Mouse (Mus musculus) neural tube, embryonic 11.5 days (tissue): ENCODE data around the gene Ubxn6. TPM values are rescaled to one million over a fixed set of nuclear protein-coding genes. Genes with fewer than 3 reads are reported as not detected.
"Not testable (repeated sequence)": the region's sequence is repeated elsewhere in the genome, so short reads cannot be mapped to it uniquely, and the experiment has no call there.

Experiments used
- ATAC-seq: fragments of 200-750 bp; cut with Nextera tagmentation; 2 replicates; pipeline ENCODE4 v1.8.0; 2017; ENCODE audit warnings: moderate number of reproducible peaks, mild to moderate bottlenecking, moderate TSS enrichment, moderate library complexity; ENCODE audit not compliant: insufficient read depth, low FRiP score, low TSS enrichment
- DNase-seq: peaks from one replicate; pipeline ENCODE4 v3.0.0-alpha.2; 2015; ENCODE audit warnings: low spot score
- H3K27ac ChIP-seq: fragments of 300-500 bp; sonication (generic); 2 replicates; pipeline ENCODE4 v1.5.1; 2014; ENCODE audit warnings: low read depth, mild to moderate bottlenecking, low read length
- H3K27me3 ChIP-seq: fragments of 300-500 bp; sonication (generic); 2 replicates; pipeline ENCODE4 v1.6.1; 2014; ENCODE audit warnings: mild to moderate bottlenecking, low read length, mixed read lengths; ENCODE audit not compliant: control insufficient read depth, insufficient read depth
- H3K36me3 ChIP-seq: fragments of 300-500 bp; sonication (generic); 2 replicates; pipeline ENCODE4 v1.6.1; 2014; ENCODE audit warnings: mild to moderate bottlenecking, low read length, moderate library complexity, mixed read lengths; ENCODE audit not compliant: control insufficient read depth, insufficient read depth
- H3K4me1 ChIP-seq: fragments of 300-500 bp; sonication (generic); 2 replicates; pipeline ENCODE4 v1.6.1; 2014; ENCODE audit warnings: low read length, mixed read lengths; ENCODE audit not compliant: control insufficient read depth, insufficient read depth
- H3K4me2 ChIP-seq: fragments of 300-500 bp; sonication (generic); 2 replicates; pipeline ENCODE4 v1.6.1; 2014; ENCODE audit warnings: low read depth, mild to moderate bottlenecking, moderate library complexity
- H3K4me3 ChIP-seq: fragments of 300-500 bp; sonication (generic); 2 replicates; pipeline ENCODE4 v1.5.1; 2014; ENCODE audit warnings: low read depth, low read length
- H3K9ac ChIP-seq: fragments of 300-500 bp; sonication (generic); 2 replicates; pipeline ENCODE4 v1.6.1; 2014; ENCODE audit warnings: mild to moderate bottlenecking, low read length
- H3K9me3 ChIP-seq: fragments of 300-500 bp; sonication (generic); 2 replicates; pipeline ENCODE4 v1.6.1; 2016; ENCODE audit warnings: low read length; ENCODE audit not compliant: control insufficient read depth
- WGBS: fragments of 180-500 bp; shearing (Covaris S2); extraction: QIAGEN DNeasy Blood & Tissue Kit; methylation state at CpG from one replicate; pipeline ENCODE4 v1.1.7; 2014; 5-methylcytosine and 5-hydroxymethylcytosine counted together
- polyA plus RNA-seq: library from polyadenylated mRNA; unstranded; fragments of >200 nt; fragmentation: Nextera tagmentation; extraction: Ambion mirVana; gene quantifications from 2 replicates; pipeline ENCODE4 v1.2.1, GENCODE M21; 2014

Gene Ubxn6
- polyA plus RNA-seq, 1 experiment from 2014 or later = 45.6 TPM

DNA sequence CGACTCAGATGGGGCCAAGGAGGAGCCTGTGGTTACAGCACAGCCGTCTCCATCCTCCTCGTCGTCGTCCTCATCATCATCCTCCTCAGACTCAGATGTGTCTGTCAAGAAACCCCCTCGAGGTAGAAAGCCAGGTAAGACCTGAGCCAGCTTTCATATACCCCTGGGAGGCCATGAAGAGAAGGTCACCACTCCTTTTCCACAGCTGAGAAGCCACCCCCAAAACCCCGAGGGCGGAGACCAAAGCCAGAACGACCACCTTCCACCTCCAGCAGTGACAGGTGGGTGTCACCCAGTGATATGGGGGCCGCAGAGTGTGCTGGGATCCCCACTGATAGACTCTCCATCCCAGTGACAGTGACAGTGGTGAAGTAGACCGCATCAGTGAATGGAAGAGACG lies 22.1 kb upstream of the Ubxn6 start:
- Histone ChIP-seq H3K9ac (no peak overlapping the region), H3K9me3 (no peaks in the 10 kb centered on the region), H3K4me3 (no peak overlapping the region), H3K27ac (no peak overlapping the region), H3K4me2 (no peak overlapping the region), H3K36me3 (peaks cover 40% of the 10 kb centered on the region), H3K4me1 (no peaks in the 10 kb centered on the region), H3K27me3 (no peaks in the 10 kb centered on the region)
- 89% methylated on average over 12 of the region's 12 CpGs for WGBS
- DNase-seq (no peak), ATAC-seq (no peak)

DNA sequence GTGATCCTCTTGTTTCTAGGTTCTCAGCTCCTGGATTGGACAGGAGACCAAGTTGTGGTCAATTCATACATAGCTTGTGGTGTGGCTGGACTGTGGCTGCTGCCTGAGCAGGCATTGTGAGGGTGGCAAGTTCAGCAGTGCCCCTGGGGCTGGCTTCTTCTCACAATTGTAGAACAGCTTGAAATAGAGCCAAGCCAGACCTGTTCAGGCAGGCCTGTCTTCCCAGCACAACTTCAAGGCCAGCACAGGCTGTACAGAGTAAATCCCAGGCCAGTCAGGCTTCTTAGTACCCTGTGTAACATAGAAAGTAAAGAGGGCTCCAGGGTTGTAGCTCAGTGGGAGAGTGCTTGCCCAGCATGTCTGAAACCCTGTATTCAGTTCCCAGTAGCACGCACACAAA lies 18.0 kb upstream of the Ubxn6 start:
- no peak overlapping the region for H3K27ac ChIP-seq
- ATAC-seq (no peak), DNase-seq (no peak)
- no peaks in the 10 kb centered on the region for H3K27me3 ChIP-seq
- no peak overlapping the region for H3K9ac ChIP-seq
- H3K9me3 ChIP-seq = no peaks in the 10 kb centered on the region
- no peak overlapping the region for H3K4me3 ChIP-seq
- no peak overlapping the region for H3K4me2 ChIP-seq
- 96% methylated on average over 1 of the region's 1 CpGs for WGBS
- H3K36me3 ChIP-seq = peaks cover 22% of the 10 kb centered on the region
- no peaks in the 10 kb centered on the region for H3K4me1 ChIP-seq

DNA sequence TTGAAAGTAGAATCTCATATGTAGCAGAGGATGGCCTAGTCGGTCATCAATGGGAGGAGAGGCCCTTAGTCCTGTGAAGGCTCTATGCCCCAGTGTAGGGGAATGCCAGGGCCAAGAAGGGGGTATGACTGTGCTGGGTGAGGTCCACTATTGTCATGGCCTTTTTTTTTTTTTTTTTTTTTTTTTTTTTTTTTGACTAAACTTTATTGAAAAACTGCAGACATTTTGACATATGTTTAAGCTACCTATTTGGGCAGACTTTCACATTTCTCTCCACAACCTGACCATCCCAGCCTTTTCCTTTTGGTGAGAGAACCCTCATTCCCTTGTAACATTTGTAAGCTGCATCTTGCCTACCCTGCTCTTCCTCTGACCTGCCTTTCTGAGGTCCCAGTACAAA lies 17.5 kb upstream of the Ubxn6 start:
- no peak overlapping the region for H3K27ac ChIP-seq
- no peaks in the 10 kb centered on the region for H3K4me1 ChIP-seq
- ATAC-seq = no peak
- no peaks in the 10 kb centered on the region for H3K9me3 ChIP-seq
- WGBS = 100% methylated on average over 1 of the region's 1 CpGs
- DNase-seq = no peak
- H3K27me3 ChIP-seq = no peaks in the 10 kb centered on the region
- H3K4me3 ChIP-seq = no peak overlapping the region
- no peak overlapping the region for H3K4me2 ChIP-seq
- H3K36me3 ChIP-seq = peaks cover 19% of the 10 kb centered on the region
- no peak overlapping the region for H3K9ac ChIP-seq

DNA sequence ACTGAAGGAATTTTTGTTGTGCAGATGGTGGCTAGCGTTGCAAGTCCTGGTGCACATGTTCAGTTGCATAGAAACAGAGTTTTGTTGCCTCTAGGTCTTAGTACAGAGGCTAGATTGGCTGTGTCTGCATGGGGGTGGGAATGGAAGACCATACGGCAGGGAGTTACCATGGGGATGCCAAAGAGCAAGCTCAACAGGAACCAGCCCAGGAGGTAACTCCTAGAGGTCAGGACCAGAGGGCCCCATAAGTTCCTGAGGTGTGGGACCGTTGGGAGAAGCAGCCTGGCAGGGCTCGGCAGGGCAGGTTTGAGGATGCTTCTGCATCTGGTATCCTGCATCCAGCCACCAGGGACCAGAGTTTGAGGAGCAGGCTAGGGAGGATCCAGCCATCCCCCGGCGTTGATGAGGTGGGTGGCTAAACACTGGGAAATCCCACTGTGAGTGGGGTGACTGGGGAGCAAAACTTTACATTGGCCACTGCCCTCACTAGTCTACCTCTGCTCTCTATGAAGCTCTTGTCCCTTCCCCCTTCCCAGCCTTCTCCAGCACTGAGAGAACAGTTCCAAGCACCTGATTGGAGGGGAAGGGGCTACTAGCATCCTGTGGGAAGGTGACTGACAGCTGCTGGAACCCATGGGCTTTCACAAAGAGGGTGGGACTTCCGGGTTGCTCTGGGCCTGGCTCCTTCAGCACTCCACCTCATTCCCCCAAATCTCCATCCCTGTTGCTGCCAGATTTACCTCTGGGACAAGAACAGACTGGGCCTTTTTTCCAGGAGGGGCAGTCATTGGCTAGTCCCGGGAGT lies 6.2 kb upstream of the Ubxn6 start:
- no peak overlapping the region for H3K27ac ChIP-seq
- peak; percentile 75 for DNase-seq
- peak; percentile 37 for ATAC-seq
- peak overlapping the region; percentile 77 for H3K9ac ChIP-seq
- peaks cover 11% of the 10 kb centered on the region for H3K4me1 ChIP-seq
- WGBS = 9% methylated on average over 8 of the region's 8 CpGs
- H3K27me3 ChIP-seq = no peaks in the 10 kb centered on the region
- H3K4me3 ChIP-seq = peak overlapping the region; percentile 94
- peak overlapping the region; percentile 99 for H3K4me2 ChIP-seq
- H3K36me3 ChIP-seq = 0 out of 2 replicates have a peak, but pooled peaks cover 2% of the 10 kb centered on the region
- no peaks in the 10 kb centered on the region for H3K9me3 ChIP-seq

DNA sequence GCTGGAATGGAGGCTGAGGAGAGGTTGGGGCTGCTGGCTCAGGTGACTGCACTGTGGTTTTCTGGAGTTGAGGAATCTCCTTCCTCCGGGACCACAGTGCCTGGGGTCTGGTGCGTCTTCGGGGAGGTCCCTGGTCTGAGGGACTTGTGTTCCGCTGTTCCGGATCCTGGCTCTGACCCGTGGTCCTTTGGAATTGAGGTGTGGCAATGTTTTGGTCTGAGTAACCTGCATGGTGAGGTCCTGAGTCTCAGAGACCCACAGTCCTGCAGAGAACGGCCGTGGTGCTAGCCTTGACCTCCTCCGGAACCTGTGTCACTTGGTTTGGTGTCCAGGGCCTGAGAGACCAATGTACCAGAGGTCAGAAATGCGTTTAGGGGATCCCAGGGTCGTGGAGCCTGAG lies 5.1 kb upstream of the Ubxn6 start:
- peak overlapping the region; percentile 58; the same call in 1 of the 2 replicates for H3K27ac ChIP-seq
- H3K4me2 ChIP-seq = peak overlapping the region; percentile 99
- ATAC-seq = no peak
- H3K27me3 ChIP-seq = no peaks in the 10 kb centered on the region
- H3K4me3 ChIP-seq = peak overlapping the region; percentile 94
- 0 out of 2 replicates have a peak, but pooled peaks cover 2% of the 10 kb centered on the region for H3K36me3 ChIP-seq
- WGBS = 6% methylated on average over 10 of the region's 11 CpGs
- peak overlapping the region; percentile 77 for H3K9ac ChIP-seq
- no peak for DNase-seq
- H3K9me3 ChIP-seq = no peaks in the 10 kb centered on the region
- peaks cover 13% of the 10 kb centered on the region for H3K4me1 ChIP-seq

DNA sequence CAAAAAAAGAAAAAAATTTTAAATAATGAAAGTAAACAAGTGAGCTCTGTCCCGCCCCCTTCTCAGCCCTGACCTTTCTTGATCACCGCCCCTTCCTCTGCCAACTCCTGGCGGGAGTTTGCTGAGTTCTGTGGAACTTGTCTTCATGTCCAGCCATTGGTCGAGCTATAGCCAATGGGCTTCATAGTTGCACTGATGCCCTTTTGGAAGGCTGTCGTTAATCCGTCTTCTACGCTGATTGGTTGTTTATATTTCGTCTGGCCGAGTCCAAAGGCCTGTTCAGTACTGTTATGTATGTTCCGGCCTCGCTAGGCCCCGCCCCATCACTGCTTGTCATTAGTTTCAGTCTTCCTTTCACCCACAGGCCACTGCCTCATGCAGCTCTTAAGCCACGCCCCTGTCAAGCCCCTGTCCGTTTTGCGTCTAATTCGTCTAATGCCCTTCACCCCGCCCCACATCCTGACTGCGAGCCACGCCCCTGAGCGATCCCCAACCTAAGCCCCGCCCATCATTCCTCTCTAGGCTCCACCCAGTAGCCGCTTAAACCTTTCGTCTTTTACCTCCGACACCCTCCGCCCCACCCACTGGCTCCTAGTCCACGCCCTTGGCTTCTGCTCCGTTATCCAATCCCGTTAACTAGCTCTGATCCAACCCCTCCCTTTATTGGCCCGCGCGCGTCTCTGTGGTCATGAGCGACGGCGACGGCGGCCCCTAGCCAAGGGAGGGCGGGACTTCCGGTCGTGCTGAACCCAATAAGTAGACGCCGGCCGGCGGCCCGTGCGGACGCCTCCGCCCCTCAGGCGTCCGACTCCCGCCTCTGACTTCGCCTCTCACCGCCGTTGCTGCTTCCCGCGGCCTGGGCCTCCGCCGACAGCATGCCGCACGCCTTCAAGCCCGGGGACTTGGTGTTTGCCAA lies 4.3 kb upstream of the Ubxn6 start, which contains the start of gene Hdgfl2:
TSS of gene Hdgfl2 (plus strand) at position 755 of the 916 bp plus-strand sequence.
- Histone ChIP-seq H3K27ac (peak within 1 kb of the TSS; percentile 58; the same call in 1 of the 2 replicates), H3K9ac (peak within 1 kb of the TSS; percentile 77), H3K27me3 (no peaks in the 10 kb centered on the region), H3K36me3 (0 out of 2 replicates have a peak, but pooled peaks cover 2% of the 10 kb centered on the region), H3K4me3 (peak within 1 kb of the TSS; percentile 94), H3K9me3 (no peaks in the 10 kb centered on the region), H3K4me1 (peaks cover 13% of the 10 kb centered on the region), H3K4me2 (peak within 1 kb of the TSS; percentile 99)
- ATAC-seq (peak; percentile 91), DNase-seq (peak; percentile 99)
- WGBS = under 1% methylated on average over 61 of the region's 61 CpGs

DNA sequence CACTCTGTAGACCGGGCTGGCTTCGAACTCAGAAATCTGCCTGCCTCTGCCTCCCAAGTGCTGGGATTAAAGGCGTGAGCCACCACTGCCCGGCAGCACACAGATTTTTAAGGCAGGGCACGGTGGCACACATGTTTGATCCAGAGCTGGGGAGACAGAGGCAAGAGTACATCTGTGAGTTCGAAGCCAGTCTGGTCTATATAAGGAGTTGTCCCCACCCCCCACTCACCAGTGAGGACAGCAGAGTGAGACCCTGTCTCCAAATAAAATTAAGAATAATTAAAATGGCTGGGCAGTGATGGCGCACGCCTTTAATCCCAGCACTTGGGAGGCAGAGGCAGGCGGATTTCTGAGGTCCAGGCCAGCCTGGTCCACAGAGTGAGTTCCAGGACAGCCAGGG lies 3.5 kb upstream of the Ubxn6 start:
- not testable (repeated sequence) for H3K4me3 ChIP-seq, DNase-seq, H3K9ac ChIP-seq, ATAC-seq, H3K27me3 ChIP-seq, H3K36me3 ChIP-seq, H3K27ac ChIP-seq, H3K9me3 ChIP-seq
- 64% methylated on average over 9 of the region's 9 CpGs for WGBS
- Histone ChIP-seq H3K4me2 (peak overlapping the region; percentile 25; the same call in 1 of the 2 replicates), H3K4me1 (peaks cover 13% of the 10 kb centered on the region)

DNA sequence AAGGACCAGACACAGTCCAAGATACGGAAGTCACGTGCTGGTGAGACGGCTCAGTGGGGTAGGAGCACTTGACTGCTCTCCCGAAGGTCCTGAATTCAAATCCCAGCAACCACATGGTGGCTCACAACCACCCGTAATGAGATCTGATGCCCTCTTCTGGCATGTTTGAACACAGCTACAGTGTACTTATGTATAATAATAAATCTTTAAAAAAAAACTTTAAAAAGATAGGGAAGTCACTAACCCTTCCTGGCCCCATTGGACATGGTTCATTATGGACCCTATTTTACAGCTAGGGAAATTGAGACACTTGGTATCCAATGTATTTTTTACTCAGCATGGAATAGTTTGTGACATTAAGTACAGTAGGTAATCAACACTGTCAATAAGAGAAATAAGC lies 2.7 kb upstream of the Ubxn6 start:
- Histone ChIP-seq H3K36me3 (no peaks in the 10 kb centered on the region), H3K4me1 (peaks cover 13% of the 10 kb centered on the region), H3K4me2 (no peak overlapping the region), H3K27me3 (no peaks in the 10 kb centered on the region), H3K27ac (no peak overlapping the region), H3K9me3 (no peaks in the 10 kb centered on the region), H3K9ac (no peak overlapping the region), H3K4me3 (no peak overlapping the region)
- WGBS = 90% methylated on average over 5 of the region's 5 CpGs
- ATAC-seq (no peak), DNase-seq (no peak)
